Mouse (Mus musculus) heart, adult 2 months (tissue): ENCODE data around the gene Vps35l.

Experiments used
- CTCF ChIP-seq: fragments of 200-600 bp; IDR thresholded peaks from 2 replicates; pipeline ENCODE4 v1.8.1; 2022; ENCODE audit warnings: antibody characterized with exemption, mild to moderate bottlenecking, moderate library complexity
- EP300 ChIP-seq: fragments of 200-500 bp; IDR thresholded peaks from 2 replicates; pipeline ENCODE4 v1.6.1; 2011; ENCODE audit warnings: low read depth, low read length, control low read depth; ENCODE audit not compliant: insufficient read depth
- POLR2A ChIP-seq: fragments of 200-500 bp; IDR thresholded peaks from 2 replicates; pipeline ENCODE4 v1.6.1; 2011; ENCODE audit warnings: mild to moderate bottlenecking, low read depth, low read length, control low read depth; ENCODE audit not compliant: insufficient read depth

DNA sequence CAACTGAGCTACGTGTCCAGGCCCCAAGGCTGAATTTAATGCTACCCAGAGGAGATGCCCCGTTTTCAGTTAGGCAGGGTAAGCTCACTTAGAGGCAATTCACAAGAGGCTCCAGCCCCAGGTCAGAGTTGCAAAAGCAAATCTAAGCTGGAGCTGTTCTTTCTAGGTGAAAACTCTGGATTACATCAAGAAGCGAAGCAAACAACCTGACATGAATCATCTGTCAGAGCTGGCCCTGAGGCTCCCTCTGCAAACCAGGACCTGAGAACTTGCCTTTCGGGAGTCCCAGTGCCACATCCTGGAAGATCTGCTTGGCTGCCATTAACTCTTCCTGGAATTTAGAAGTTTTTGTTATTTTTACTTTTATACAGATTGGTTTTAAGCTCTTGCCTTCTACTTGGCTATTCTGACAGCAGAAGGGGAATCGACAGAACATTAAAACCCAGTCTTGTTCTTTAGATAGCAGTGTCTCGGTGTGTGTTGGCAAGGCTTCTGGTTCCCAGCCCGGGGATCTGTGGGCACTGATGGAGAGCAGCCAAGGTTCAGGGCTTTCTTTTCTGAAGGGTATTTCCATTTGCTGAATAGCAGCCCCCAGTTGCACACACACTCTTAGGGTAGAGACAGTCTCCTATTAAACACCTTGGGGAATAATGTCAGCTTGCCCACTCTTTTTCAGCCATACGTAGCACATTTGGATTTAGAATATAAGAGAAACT is 101.2 kb downstream of the Vps35l start:
- TF ChIP-seq CTCF, result no peak
- no peak for TF ChIP-seq POLR2A
- no peak for TF ChIP-seq EP300
